Mouse (Mus musculus) lung, adult 2 months (tissue): ENCODE results near the gene Ankrd6.

Experiments used
- CTCF ChIP-seq: fragments of 200-500 bp; IDR thresholded peaks from 2 replicates; pipeline ENCODE4 v1.5.1; 2011; ENCODE audit warnings: mild to moderate bottlenecking, low read length, control low read depth; ENCODE audit not compliant: insufficient read depth
- POLR2A ChIP-seq: fragments of 200-500 bp; IDR thresholded peaks from 2 replicates; pipeline ENCODE4 v1.6.1; 2011; ENCODE audit warnings: low read depth, mild to moderate bottlenecking, control low read depth, low read length, borderline replicate concordance; ENCODE audit errors: extremely low read depth

DNA sequence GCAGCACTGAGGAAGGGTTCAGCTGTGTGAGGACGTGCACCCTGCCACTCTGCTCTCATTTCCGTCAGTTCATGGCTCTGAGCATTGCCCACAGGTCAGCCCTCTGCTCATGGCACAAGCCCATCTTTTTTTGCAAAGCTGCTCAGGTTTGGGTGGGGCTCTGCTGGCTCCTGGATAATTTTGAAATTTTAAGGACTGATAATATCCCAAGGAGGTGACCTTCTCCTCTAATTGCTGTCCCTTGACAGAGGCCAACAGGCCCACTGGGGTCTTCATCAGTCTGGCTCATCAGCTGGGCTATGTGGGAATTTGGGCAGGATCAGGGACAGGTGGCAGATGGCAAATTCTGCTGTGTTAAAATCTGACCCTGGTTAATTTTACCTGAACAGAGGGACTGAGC is 38.7 kb upstream of the Ankrd6 start:
- TF ChIP-seq POLR2A (no peak), CTCF (no peak)
